Mouse (Mus musculus) layer of hippocampus, adult 2 months (tissue): Measurements from ENCODE around the gene Psmd9. TPM values are rescaled to one million over a fixed set of nuclear protein-coding genes. Genes with fewer than 3 reads are reported as not detected.

ENCODE experiments used
- DNase-seq, 2 experiments: peaks; one replicate each; pipeline ENCODE4 v3.0.0; 2022; ENCODE audit warnings: low spot score in 2 of 2
- H3K27ac ChIP-seq: fragments of 200-600 bp; 2 replicates; pipeline ENCODE4 v1.8.1; 2022
- H3K4me3 ChIP-seq: fragments of 200-600 bp; 2 replicates; pipeline ENCODE4 v1.8.1; 2022; ENCODE audit warnings: mild to moderate bottlenecking
- CTCF ChIP-seq: fragments of 200-600 bp; conservative IDR thresholded peaks from 2 replicates; pipeline ENCODE4 v1.8.1; 2022; ENCODE audit warnings: antibody characterized with exemption, mild to moderate bottlenecking, moderate library complexity
- total RNA-seq, 2 experiments: library from RNA; stranded (reverse); gene quantifications; 2 replicates each; pipeline ENCODE4 v1.2.3; 2021

The Psmd9 gene
- total RNA-seq, 2 experiments from 2014 or later, result 27.8 to 30.4 TPM

- no peak for DNase-seq
- TF ChIP-seq CTCF, result no peak
- Histone ChIP-seq H3K27ac (no peak overlapping the region), H3K4me3 (no peak overlapping the region)
These were observed 21.0 kb upstream of the Psmd9 start for GRCm38 (mm10) chr5:123148073-123148722.

DNA sequence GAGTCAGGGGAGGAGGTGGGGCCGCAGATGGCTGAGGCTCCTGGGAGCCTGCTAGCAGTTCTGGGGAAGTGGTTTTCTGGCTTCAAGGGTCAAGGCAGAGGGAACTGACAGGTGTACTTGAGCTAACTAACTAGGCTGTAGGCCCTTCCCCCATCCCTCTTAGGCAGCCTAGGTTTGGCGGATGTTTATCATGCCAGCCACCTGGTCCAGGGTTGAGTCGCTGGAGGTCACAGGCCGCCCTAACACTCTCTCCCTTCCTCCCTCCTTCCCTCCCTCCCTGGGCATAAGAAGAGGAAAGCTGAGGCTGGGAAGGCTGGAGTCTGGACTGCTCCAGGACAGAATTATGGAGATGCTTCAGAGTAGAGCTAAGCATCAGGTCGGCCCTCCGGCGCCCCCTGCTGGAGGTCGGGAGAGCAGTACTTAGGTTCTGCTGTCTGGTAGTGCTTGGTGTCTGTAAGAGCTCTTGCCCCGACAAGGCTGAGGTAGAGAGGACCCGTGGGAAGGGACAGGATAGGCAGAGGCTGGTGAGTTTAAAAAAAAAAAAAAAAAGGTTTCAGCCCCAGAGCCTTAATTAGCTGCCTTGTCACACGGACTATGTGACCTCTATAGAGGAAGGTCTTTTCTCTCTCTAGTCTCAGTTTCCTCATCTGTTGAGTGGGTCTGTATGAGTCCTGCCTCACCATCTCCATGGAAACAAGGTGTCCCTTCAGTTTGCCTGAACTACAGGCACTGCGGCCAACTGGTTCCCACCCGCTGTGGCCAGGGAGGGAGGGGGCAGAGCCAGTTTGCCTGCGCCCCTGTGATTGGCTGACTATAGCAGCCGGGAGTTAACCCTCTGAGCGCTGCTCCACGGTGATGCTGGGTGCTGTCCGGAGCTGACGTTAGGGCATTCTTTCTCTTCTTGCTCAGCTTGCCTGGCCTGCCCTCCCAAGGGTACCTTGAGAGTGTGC, 19.5 kb upstream of the Psmd9 start:
- DNase-seq, result peak; percentile 88 to 94
- Histone ChIP-seq H3K4me3 (peak overlapping the region; percentile 60), H3K27ac (peak overlapping the region; percentile 49; the same call in 1 of the 2 replicates)
- peak; percentile 84 for TF ChIP-seq CTCF

DNA sequence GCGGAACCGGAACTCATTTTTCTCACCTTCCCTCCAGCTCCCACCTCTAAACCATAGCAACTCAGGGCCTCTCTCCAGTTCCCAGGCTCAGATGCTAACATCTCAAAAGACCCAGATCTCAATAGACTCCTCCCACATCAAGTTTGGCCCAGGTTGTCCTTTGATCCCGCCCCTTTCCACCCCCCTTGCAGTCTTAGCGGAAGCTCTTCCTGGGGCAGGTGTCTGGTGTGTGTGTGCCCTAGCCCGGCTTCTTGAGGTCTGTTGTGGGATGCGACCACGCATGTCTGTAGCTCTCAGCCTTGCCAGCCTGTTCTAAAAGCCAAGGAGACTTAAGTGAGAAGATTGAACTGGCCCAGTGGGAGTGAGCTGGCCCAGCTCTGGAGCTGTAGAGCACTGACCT, 18.6 kb upstream of the Psmd9 start:
- Histone ChIP-seq H3K4me3 (peak overlapping the region; percentile 60), H3K27ac (no peak overlapping the region)
- TF ChIP-seq CTCF, result no peak
- no peak for DNase-seq

GRCm38 (mm10) chr5:123151077-123151476, 18.1 kb upstream of the Psmd9 start:
- no peak for TF ChIP-seq CTCF
- DNase-seq, result no peak
- Histone ChIP-seq H3K4me3 (peak overlapping the region; percentile 60), H3K27ac (no peak overlapping the region)

DNA sequence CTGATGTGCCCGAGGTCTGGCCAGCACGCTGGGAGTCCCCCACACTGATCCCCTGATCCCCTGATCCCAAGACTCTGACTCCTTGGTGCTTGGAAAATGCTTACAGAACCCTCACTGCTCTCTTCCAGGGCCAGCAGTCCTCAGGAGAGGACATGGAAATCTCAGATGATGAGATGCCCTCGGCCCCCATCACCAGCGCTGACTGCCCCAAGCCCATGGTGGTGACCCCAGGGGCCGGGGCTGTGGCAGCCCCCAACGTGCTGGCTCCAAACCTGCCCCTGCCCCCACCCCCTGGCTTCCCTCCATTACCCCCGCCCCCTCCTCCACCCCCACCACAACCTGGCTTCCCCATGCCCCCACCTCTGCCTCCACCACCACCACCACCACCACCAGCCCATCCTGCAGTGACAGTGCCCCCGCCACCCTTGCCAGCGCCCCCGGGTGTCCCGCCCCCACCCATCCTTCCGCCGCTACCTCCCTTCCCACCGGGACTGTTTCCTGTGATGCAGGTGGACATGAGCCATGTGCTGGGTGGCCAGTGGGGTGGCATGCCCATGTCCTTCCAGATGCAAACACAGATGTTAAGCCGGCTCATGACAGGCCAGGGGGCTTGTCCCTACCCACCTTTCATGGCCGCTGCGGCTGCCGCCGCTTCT, 17.4 kb upstream of the Psmd9 start:
- no peak for DNase-seq
- TF ChIP-seq CTCF, result no peak
- no peak overlapping the region for H3K27ac ChIP-seq
- H3K4me3 ChIP-seq, result no peak overlapping the region

GRCm38 (mm10) chr5:123152901-123153300, 16.3 kb upstream of the Psmd9 start:
- no peak for TF ChIP-seq CTCF
- Histone ChIP-seq H3K4me3 (no peak overlapping the region), H3K27ac (no peak overlapping the region)
- DNase-seq, result no peak

- peak; percentile 82 for TF ChIP-seq CTCF
- H3K27ac ChIP-seq, result no peak overlapping the region
- no peak overlapping the region for H3K4me3 ChIP-seq
- peak; percentile 71 to 73 for DNase-seq
These were observed 13.8 kb upstream of the Psmd9 start for GRCm38 (mm10) chr5:123155425-123155824.

- no peak overlapping the region for H3K27ac ChIP-seq
- H3K4me3 ChIP-seq, result no peak overlapping the region
- peak; percentile 74 for TF ChIP-seq CTCF
- DNase-seq, result no peak
These were observed 12.4 kb upstream of the Psmd9 start for GRCm38 (mm10) chr5:123156763-123157162.

DNA sequence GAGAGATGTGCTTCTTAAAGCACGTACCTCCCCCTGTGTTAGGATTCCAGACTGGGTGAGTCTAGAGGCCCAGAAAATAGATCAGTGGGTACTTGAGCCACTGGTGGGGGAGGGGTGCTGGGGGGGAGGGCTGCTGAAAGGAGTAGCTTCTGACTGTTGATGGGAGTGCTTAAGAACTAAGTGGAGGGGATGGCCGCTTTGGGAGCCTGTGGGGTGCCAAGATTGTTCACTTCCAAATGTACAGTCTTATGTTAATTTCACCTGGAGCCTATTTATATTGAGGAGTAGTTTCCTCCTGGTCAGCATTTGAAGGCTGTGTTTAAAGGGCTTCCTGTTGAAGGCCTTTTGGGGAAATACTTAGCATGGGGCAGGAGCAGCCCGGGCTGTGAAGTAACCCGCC, 11.2 kb upstream of the Psmd9 start:
- no peak for DNase-seq
- Histone ChIP-seq H3K4me3 (no peak overlapping the region), H3K27ac (no peak overlapping the region)
- TF ChIP-seq CTCF, result no peak

DNA sequence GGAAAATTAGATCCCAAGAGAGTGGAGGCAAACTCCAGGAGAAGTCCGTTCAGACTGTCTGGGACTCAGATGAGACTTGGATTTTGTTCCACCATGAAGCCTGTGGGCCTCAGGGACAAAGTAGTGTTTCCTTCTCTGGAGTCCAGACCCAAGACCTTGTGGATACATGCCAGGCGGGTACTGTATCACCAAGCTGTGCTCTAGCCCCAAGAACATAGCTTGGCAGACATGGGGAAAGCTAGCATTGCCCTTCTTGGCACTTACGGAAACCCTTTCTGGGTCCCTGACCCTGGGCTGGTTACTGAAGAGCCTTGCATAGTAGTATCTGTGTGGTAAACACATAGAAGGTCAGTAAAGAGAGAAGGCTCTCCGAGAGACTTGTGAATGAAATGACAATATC, 9.8 kb upstream of the Psmd9 start:
- Histone ChIP-seq H3K4me3 (no peak overlapping the region), H3K27ac (no peak overlapping the region)
- no peak for DNase-seq
- no peak for TF ChIP-seq CTCF

GRCm38 (mm10) chr5:123159866-123160265, 9.3 kb upstream of the Psmd9 start:
- no peak for TF ChIP-seq CTCF
- Histone ChIP-seq H3K4me3 (no peak overlapping the region), H3K27ac (no peak overlapping the region)
- no peak for DNase-seq

- Histone ChIP-seq H3K4me3 (no peak overlapping the region), H3K27ac (no peak overlapping the region)
- no peak for DNase-seq
- TF ChIP-seq CTCF, result no peak
These were observed 8.9 kb upstream of the Psmd9 start for GRCm38 (mm10) chr5:123160341-123160740.

DNA sequence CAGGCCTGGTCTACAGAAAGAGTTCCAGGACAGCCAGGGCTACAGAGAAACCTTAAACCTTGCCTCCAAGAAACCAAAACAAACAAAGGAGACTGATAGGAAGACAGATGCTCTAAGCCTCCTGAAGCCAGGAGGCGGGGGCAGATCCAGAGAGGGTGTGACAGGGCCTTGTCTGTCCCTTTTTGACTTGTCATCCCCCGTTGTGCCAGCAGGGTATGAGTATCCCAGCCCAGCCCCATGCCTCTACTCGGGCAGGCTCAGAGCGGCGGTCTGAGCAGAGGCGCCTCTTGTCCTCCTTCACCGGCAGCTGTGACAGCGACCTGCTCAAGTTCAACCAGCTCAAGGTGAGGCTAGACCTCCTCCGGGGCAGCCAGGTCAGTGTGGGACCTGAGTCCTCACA, 6.3 kb upstream of the Psmd9 start:
- no peak for DNase-seq
- 0 out of 2 replicates have a peak, but pooled peaks have one; percentile 22 for TF ChIP-seq CTCF

More for the DNA sequence above, 6.3 kb upstream of the Psmd9 start:
- Histone ChIP-seq H3K4me3 (no peak overlapping the region), H3K27ac (peak overlapping the region; percentile 18; the same call in 1 of the 2 replicates)
